21 mouse cellular contexts compared by ENCODE assay signal in the genomic region with DNA sequence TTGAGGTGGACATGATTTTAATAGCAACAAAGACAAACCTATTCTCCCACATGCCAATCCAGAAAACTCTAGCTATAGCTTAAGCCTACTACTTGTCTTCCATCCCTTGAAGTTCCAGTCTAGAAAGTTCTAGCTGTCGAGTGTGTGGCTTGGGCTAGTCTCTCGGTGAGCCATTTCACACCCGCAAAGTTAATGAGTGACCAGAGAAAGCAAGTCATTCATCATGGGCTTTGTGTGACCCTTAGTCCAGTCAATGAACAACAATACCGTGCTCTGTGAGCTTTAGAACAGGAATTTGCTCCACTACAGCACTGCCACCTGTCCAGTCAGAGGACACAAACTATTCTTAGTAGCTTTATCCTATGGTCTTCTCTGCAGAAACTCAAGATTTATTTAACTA. TPM values are rescaled to one million over a fixed set of nuclear protein-coding genes. Genes with fewer than 3 reads are reported as not detected.
DNase-seq lines count a peak whose midpoint lies in the region; ATAC-seq and TF ChIP-seq lines count a peak whose summit lies in the region.
"Had no signal": no experiment of that assay in that cellular context is flagged by ENCODE, and none has a peak within 500 bp of the region (broad histone marks: within the 10 kb centered on the region; RNA-seq: fewer than 3 reads in every experiment).

No protein-coding gene starts in this region.

- 51% methylated on average over 4 of the region's 4 CpGs for WGBS in liver, embryonic 16.5 days (ENCODE audit: insufficient replicate concordance)
- 33% methylated on average over 4 of the region's 4 CpGs for WGBS in hindbrain, embryonic 13.5 days

- in situ Hi-C loops in Patski (cut with MboI; ENCODE audit: low pct_unique_long_range_greater_than_20kb): no loop called here

- no peak overlapping the region for H3K4me3 ChIP-seq in liver, embryonic 16.5 days (ENCODE audit: low read depth, low read length)
- no peak overlapping the region for H3K4me3 ChIP-seq in hindbrain, embryonic 13.5 days
- H3K4me3 ChIP-seq: erythroblast, embryonic 14.5 days; heart, embryonic 10.5 days; hindbrain, embryonic 15.5 days; left cerebral cortex, adult 2 months; midbrain, embryonic 10.5 days had no signal

- POLR2A ChIA-PET in Patski (lab: Charles Lee): no interaction called here

- H3K4me2 ChIP-seq in liver, embryonic 16.5 days (ENCODE audit: low read depth, low read length): no peak overlapping the region
- H3K4me2 ChIP-seq in hindbrain, embryonic 13.5 days: no peak overlapping the region
- H3K4me2 ChIP-seq: hindbrain, embryonic 15.5 days; lung, embryonic 14.5 days had no signal

- H3K9ac ChIP-seq in liver, embryonic 16.5 days (ENCODE audit: low read depth, low read length): no peak overlapping the region
- no peak overlapping the region for H3K9ac ChIP-seq in hindbrain, embryonic 13.5 days
- H3K9ac ChIP-seq: hindbrain, embryonic 15.5 days; lung, embryonic 14.5 days had no signal

- CTCF ChIA-PET in Patski (lab: Charles Lee): interaction anchor here (1.3 to 2.4 kb wide), 3 partner anchors 18 to 71 kb away, joined by 3 to 6 read pairs (median 4); no protein-coding TSS in a partner anchor

- ATAC-seq in Patski: peak; percentile 83
- peak; percentile 72 for ATAC-seq in liver, embryonic 16.5 days (ENCODE audit: low read depth)
- no peak for ATAC-seq in hindbrain, embryonic 13.5 days (ENCODE audit: low FRiP score)
- ATAC-seq: forebrain, embryonic 16.5 days had no signal

- no peaks in the 10 kb centered on the region for H3K27me3 ChIP-seq in Patski
- no peaks in the 10 kb centered on the region for H3K27me3 ChIP-seq in liver, embryonic 16.5 days (ENCODE audit: control insufficient read depth, insufficient read depth, low read depth, low read length)
- H3K27me3 ChIP-seq in hindbrain, embryonic 13.5 days: no peaks in the 10 kb centered on the region
- H3K27me3 ChIP-seq: hindbrain, embryonic 15.5 days had no signal

- H3K9me3 ChIP-seq in liver, embryonic 16.5 days (replicated peaks; ENCODE audit: control insufficient read depth, low read length): no peaks in the 10 kb centered on the region
- H3K9me3 ChIP-seq in hindbrain, embryonic 13.5 days: no peaks in the 10 kb centered on the region
- H3K9me3 ChIP-seq: heart, embryonic 10.5 days; hindbrain, embryonic 15.5 days; midbrain, embryonic 10.5 days had no signal

- H3K4me1 ChIP-seq in liver, embryonic 16.5 days (ENCODE audit: control insufficient read depth, low read depth, low read length): no peaks in the 10 kb centered on the region
- H3K4me1 ChIP-seq in hindbrain, embryonic 13.5 days (replicated peaks): no peaks in the 10 kb centered on the region
- H3K4me1 ChIP-seq: heart, embryonic 10.5 days; hindbrain, embryonic 15.5 days had no signal

- TF ChIP-seq CTCF in Patski (IDR thresholded peaks at IDR 0.05): no peak

- H3K27ac ChIP-seq in liver, embryonic 16.5 days (ENCODE audit: low read length): no peak overlapping the region
- no peak overlapping the region for H3K27ac ChIP-seq in hindbrain, embryonic 13.5 days
- H3K27ac ChIP-seq: heart, embryonic 10.5 days; hindbrain, embryonic 15.5 days; left cerebral cortex, adult 2 months; midbrain, embryonic 10.5 days had no signal

- H3K36me3 ChIP-seq in liver, embryonic 16.5 days (ENCODE audit: control insufficient read depth, insufficient read depth): no peaks in the 10 kb centered on the region
- H3K36me3 ChIP-seq in hindbrain, embryonic 13.5 days: no peaks in the 10 kb centered on the region
- H3K36me3 ChIP-seq: heart, embryonic 10.5 days; hindbrain, embryonic 15.5 days; midbrain, embryonic 10.5 days had no signal

- peak; percentile 73 for DNase-seq in Patski (ENCODE audit: low read depth, low spot score)
- peak; percentile 65 for DNase-seq in kidney, adult 18-20 months
- DNase-seq in kidney, postnatal 10 days: peak; percentile 62
- DNase-seq in Muller cell, postnatal 12 days (ENCODE audit: inconsistent ontology term): no peak
- no peak for DNase-seq in urinary bladder, postnatal 25 days (ENCODE audit: low spot score)
- no peak for DNase-seq in right cerebral cortex, postnatal 14 days
- DNase-seq: adrenal gland, postnatal 14 days; cerebellum, adult 11-12 months; cerebellum, postnatal 25 days; lung, embryonic 14.5 days; lung, postnatal 4 days; right cerebral cortex, postnatal 25 days had no signal

RNA-seq across cellular contexts. Expression of gene Casr, which starts 16.6 kb away (rescaled TPM):
- 0.01 TPM for polyA plus RNA-seq in Patski (2021)
- polyA plus RNA-seq in liver, embryonic 16.5 days (2015; fragmentation: Nextera tagmentation; extraction: Ambion mirVana): not detected in 2 replicates
- not detected in 2 replicates for polyA plus RNA-seq in hindbrain, embryonic 13.5 days (2015; fragmentation: Nextera tagmentation; extraction: Ambion mirVana)
- polyA plus RNA-seq: erythroblast, embryonic 14.5 days; lung, embryonic 14.5 days; neural tube, embryonic 14.5 days had no signal

Comparison
In these comparisons a context has a peak if more than half of its experiments do, and no peak if none do; other contexts are left out.
1. DNase-seq: peak in Patski (single experiment), kidney, adult 18-20 months (single experiment) and kidney, postnatal 10 days (single experiment); none in Muller cell, postnatal 12 days (single experiment), urinary bladder, postnatal 25 days (single experiment) and right cerebral cortex, postnatal 14 days (single experiment).